Mouse (Mus musculus): ENCODE measurements around the gene Cenpx. TPM values are rescaled to one million over a fixed set of nuclear protein-coding genes. Genes with fewer than 3 reads are reported as not detected.

The Cenpx gene
- polyA plus RNA-seq, 1 experiment from 2014 or later: 21.7 TPM

DNA sequence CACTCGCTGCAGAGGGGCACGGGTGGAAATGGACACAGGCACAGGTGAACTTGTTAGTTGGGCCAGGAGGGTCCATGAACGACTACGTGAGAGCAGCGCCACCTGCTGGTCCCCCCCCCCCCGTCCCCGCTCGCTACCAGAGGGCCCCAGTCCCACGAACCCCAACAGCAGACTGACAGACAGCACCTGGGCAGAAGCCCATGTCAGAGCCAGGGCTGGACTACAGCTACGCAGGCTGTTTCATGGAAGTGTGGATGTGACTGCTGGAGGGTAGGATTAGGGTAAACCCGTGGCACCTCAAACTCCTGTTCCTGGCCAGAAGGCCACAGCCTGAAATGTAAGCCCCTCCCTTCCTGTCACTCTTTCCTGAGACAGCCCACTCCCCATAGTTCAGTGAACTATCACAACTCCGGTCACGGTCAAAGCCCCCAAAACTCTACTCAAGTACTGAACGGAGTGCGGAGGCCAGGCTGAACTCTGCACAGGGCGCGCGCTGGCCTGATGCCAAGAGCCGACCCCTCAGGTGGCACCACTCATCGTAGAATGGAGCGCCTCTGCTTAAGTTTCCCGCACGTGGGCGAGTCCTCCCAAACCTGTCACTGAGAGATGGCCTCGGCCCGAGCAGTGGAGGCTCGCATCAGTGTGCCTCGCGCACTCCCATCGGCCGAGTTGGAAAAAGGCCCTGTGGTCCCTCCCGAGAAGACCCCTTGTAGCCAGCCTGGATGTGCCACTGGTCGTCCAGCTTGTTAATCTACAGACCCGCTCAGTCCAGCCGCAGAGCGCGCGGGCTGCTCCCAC lies 568 bp downstream of the Cenpx start:
- ChIA-PET POLR2A (interaction anchor here (0.9 to 1.3 kb wide), 3 partner anchors 10 to 73 kb away, joined by 3 read pairs; no protein-coding TSS in a partner anchor), CTCF (interaction anchor here (0.8 to 3.9 kb wide), 10 partner anchors 13 to 89 kb away, joined by 3 to 28 read pairs (median 4); no protein-coding TSS in a partner anchor)
- H3K27me3 ChIP-seq: no peaks in the 10 kb centered on the region
- in situ Hi-C loops (cut with MboI; ENCODE audit: low pct_unique_long_range_greater_than_20kb): loop anchor here (5.0 kb wide), 2 partner anchors 56 to 86 kb away; partner anchors contain the start of gene Sirt7
- DNase-seq (ENCODE audit: low read depth, low spot score): peak; percentile 17
- TF ChIP-seq CTCF (IDR thresholded peaks at IDR 0.05): no peak
- ATAC-seq: peak; percentile 8

DNA sequence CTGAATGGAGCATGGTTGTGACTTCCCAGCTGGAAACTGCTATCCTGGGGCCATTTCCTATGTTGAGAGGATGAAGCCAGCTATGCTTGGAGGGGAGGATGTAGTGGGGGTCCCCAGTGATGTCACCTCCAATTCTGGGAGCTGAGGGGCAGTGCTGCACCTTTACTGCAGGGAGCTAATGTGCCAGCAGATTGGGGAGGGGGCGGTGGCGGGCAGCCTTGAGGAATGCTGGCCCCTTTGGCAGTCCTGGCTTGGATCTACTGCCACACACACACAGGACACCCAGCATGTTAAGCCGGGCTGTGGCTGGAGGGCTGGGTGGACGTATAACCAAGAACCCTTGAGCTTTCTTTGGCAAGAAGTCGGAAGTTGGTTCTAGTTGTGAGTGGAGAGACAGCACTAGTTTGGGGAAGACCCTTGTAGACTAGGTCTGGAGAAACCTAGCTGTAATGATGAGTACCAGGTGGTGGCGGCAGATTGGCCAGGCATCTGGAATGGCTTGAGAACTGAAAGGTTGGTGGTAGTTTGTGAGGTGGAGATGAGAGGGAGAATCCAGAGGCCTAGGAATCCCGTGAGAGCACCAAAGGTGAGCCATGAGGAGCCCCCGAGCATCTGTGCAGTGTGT lies 1.4 kb downstream of the Cenpx start:
- in situ Hi-C loops (cut with MboI; ENCODE audit: low pct_unique_long_range_greater_than_20kb): loop anchor here (5.0 kb wide), 2 partner anchors 55 to 85 kb away; partner anchors contain the start of gene Sirt7
- DNase-seq (ENCODE audit: low read depth, low spot score) (no peak), ATAC-seq (no peak)
- ChIA-PET CTCF (interaction anchor here (0.8 to 3.7 kb wide), 6 partner anchors 12 to 64 kb away, joined by 3 to 16 read pairs (median 6); no protein-coding TSS in a partner anchor), POLR2A (interaction anchor here (0.6 to 1.9 kb wide), 6 partner anchors 9 to 130 kb away, joined by 3 to 5 read pairs (median 4); no protein-coding TSS in a partner anchor)
- TF ChIP-seq CTCF (IDR thresholded peaks at IDR 0.05): no peak
- no peaks in the 10 kb centered on the region for H3K27me3 ChIP-seq

DNA sequence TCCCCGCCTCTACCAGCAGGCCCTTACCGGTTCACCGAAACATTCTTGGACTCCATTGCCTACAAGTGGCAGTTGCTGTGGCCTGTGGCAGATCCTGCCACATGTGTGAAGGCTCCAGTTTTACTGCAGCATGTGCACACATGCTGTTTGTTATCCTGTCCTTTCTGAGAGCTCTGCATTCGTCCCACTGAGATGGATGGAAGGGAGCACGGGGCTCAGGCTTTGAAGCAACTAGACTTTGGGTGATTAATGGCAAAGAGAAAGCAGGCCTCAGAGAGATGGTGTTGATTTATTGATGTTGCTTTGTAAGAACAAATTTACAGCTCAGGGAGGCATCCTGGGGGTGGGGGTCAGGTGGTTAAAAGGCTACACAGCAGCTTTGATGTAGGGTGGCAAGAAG lies 2.9 kb downstream of the Cenpx start:
- POLR2A ChIA-PET: interaction anchor here (0.6 to 1.9 kb wide), 6 partner anchors 13 to 331 kb away, joined by 3 to 5 read pairs (median 4); no protein-coding TSS in a partner anchor
- no peaks in the 10 kb centered on the region for H3K27me3 ChIP-seq
- DNase-seq (ENCODE audit: low read depth, low spot score): no peak
- ATAC-seq: no peak
- in situ Hi-C loops (cut with MboI; ENCODE audit: low pct_unique_long_range_greater_than_20kb): loop anchor here (5.0 kb wide), 2 partner anchors 53 to 83 kb away; partner anchors contain the start of gene Sirt7
- CTCF ChIA-PET: interaction anchor here (2.3 to 3.7 kb wide), 2 partner anchors 52 to 66 kb away, joined by 7 to 16 read pairs; no protein-coding TSS in a partner anchor
- TF ChIP-seq CTCF (IDR thresholded peaks at IDR 0.05): no peak

DNA sequence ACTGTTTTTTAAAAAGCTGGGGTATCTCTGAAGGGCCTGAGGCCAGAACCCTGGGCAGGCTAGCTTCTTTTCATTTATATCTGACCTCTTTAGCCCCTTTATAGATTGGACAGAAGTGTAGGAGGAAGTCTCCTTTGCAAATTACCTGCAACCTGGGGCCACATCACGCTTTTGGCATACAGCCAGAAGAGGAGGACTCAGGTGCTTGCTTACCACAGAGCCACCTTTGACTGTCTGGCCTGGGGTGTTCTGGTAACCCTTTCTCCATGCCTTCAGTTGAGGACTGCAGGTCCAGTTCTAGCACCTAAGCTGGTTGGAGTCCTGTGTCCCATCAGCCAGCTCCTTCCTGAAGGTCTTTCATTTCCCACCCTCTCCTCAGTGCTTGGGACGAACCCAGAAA lies 4.0 kb downstream of the Cenpx start:
- in situ Hi-C loops (cut with MboI; ENCODE audit: low pct_unique_long_range_greater_than_20kb): no loop called here
- H3K27me3 ChIP-seq: no peaks in the 10 kb centered on the region
- POLR2A ChIA-PET: interaction anchor here (1.0 kb wide), 1 partner anchor 15 kb away, joined by 4 read pairs; no protein-coding TSS in a partner anchor
- no peak for TF ChIP-seq CTCF (IDR thresholded peaks at IDR 0.05)
- DNase-seq (ENCODE audit: low read depth, low spot score): no peak
- no peak for ATAC-seq
- CTCF ChIA-PET: interaction anchor here (1.6 to 3.7 kb wide), 2 partner anchors 50 to 67 kb away, joined by 6 to 16 read pairs; no protein-coding TSS in a partner anchor

DNA sequence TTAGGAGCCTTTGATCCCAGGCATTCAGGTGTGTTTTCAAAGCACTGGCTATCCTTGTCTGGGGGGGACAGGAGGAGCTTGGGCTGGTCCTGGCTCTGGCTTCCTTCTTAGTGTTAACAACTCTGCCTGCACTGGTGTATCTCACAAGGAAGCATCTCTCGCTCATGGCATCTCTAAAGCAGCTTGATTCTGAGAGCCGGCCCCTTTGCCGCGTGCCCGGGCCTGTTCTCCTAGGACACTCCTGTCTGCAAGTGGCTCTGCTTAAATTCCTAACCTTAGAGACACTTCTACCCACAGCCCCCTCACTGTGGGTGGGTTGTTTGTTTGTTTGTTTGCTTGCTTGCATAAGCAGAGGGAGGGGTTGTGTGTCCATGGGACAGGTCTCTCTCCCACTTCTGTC lies 5.6 kb downstream of the Cenpx start:
- no peak for TF ChIP-seq CTCF (IDR thresholded peaks at IDR 0.05)
- no peaks in the 10 kb centered on the region for H3K27me3 ChIP-seq
- ATAC-seq: no peak
- in situ Hi-C loops (cut with MboI; ENCODE audit: low pct_unique_long_range_greater_than_20kb): no loop called here
- no peak for DNase-seq (ENCODE audit: low read depth, low spot score)
- ChIA-PET POLR2A (no interaction called here), CTCF (interaction anchor here (1.1 kb wide), 1 partner anchor 10 kb away, joined by 3 read pairs; no protein-coding TSS in a partner anchor)

DNA sequence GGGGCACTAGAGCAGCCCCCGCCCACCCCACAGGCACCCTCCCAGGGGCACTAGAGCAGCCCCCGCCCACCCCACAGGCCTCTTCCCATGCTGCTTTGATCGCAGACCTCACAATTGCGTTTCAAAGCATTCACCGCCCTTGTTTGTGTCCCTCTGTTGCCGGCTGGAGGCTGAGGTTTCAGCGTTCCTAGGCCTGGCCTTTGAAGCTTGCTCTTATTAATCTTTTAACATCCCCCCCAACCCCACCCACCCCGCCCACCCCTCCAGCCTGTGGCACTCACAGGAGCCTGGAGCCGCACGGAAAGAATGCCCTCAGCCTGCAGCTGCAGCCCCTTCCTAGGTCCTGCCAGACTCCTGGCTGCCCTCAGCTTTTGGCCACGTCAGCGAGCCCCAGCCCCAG lies 6.3 kb downstream of the Cenpx start:
- ChIA-PET POLR2A (no interaction called here), CTCF (interaction anchor here (1.6 kb wide), 1 partner anchor 10 kb away, joined by 6 read pairs; no protein-coding TSS in a partner anchor)
- H3K27me3 ChIP-seq: no peaks in the 10 kb centered on the region
- DNase-seq (ENCODE audit: low read depth, low spot score) (no peak), ATAC-seq (no peak)
- no peak for TF ChIP-seq CTCF (IDR thresholded peaks at IDR 0.05)
- in situ Hi-C loops (cut with MboI; ENCODE audit: low pct_unique_long_range_greater_than_20kb): no loop called here

DNA sequence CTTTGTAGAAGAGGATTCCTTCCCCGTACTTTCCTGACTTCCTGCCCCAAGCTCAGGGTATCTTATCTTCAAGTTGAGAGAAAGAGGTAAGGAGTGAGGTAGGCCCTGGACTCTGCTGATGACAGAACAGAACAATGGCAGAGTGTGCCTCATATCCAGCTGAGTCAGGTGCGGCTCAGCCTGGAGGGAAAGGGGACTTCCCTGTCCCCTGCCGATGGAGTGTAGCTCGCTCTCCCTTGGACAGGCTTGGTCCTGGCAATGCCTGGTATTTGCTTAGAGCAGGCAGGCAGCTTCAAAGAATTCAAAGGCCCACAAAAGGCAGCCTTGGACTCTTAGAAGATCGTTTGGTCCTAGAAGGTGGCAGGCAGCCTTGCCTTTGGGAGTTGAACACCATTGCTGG lies 7.4 kb downstream of the Cenpx start:
- no peaks in the 10 kb centered on the region for H3K27me3 ChIP-seq
- POLR2A ChIA-PET: no interaction called here
- no peak for TF ChIP-seq CTCF (IDR thresholded peaks at IDR 0.05)
- DNase-seq (ENCODE audit: low read depth, low spot score) (no peak), ATAC-seq (no peak)
- CTCF ChIA-PET: interaction anchor here (0.9 to 1.6 kb wide), 2 partner anchors 8 to 46 kb away, joined by 4 to 6 read pairs; no protein-coding TSS in a partner anchor
- in situ Hi-C loops (cut with MboI; ENCODE audit: low pct_unique_long_range_greater_than_20kb): no loop called here

DNA sequence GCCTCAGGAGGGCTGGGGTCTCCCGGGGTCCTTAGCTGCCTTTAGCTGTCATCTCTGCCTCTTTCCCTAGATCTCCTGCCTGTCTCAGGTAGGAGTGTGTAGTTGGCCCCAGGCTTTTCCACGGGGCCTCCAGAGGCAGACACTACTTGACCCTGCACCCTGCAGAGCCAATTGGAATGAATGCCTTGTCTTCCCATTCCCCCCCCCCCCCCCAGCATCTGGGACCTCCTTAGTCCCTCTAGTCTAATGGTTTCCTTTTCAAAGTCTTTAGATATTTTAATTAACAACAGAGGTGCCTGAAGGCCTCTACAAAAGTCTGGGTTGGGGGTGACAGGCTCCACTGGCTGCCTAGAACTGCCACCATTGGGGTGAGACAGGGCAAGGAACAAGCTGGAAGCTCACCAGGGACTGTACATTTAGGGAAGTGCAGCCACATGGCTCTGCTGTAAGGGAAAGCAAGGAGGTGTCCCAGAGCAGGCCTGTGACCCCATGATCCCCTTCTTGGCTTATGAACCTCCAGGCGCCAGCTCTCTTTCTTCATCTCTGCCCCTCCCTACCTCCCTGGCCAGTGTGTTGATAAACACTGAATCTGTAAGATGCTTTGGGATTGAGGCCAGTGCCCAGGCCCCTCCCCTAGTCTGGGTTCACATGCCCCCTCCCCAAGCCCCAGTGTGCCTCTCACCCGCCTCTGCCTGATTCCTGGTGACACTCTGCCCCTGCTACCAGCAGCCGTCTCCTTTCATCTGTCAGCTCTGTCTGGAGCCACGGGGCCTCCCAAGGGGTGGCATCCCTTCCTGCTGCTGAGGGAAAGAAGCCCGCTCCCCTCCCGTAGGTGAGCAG lies 8.8 kb downstream of the Cenpx start:
- no peak for DNase-seq (ENCODE audit: low read depth, low spot score)
- H3K27me3 ChIP-seq: no peaks in the 10 kb centered on the region
- POLR2A ChIA-PET: interaction anchor here (0.7 kb wide), 1 partner anchor 194 kb away, joined by 3 read pairs; no protein-coding TSS in a partner anchor
- in situ Hi-C loops (cut with MboI; ENCODE audit: low pct_unique_long_range_greater_than_20kb): no loop called here
- ATAC-seq: no peak
- CTCF ChIA-PET: interaction anchor here (3.3 kb wide), 1 partner anchor 72 kb away, joined by 9 read pairs; no protein-coding TSS in a partner anchor
- TF ChIP-seq CTCF (IDR thresholded peaks at IDR 0.05): no peak

DNA sequence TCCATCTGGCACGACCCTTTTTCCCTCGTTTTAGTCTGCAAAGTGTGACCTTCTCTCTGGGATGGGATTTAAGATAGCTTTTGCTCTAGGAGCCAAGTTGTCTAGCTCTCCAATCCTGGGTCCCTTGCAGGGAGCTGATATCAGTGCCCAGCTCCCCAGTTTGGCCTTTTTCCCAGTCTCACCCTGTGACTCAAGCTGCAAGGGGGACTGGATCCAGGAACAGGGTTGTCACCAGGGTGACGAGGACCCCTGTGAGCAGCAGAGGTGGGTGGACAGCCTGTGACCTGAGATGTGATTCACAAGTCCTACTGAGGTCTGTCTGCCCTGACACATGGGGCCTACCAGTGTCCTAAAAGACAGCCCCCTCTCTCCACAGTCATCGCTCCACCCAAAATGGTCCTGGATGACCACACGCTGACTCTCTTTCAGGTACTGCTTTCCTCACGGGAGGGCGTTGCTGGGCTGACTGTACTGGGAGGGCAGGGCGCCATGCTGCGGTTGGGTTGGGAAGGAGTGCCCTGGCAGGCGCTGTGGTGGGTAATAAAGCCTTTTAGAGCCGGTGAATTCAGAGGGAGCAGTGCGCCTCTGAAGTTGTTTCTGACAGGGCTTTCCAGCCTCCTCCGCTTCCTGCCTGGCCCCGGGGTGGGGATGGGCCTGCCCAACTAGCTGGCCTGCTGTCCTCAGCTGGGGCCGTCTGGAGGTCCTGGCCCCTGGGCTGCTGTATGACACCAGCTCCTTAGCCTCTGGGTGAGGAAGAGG lies 9.7 kb downstream of the Cenpx start:
- CTCF ChIA-PET: interaction anchor here (3.3 kb wide), 1 partner anchor 73 kb away, joined by 9 read pairs; no protein-coding TSS in a partner anchor
- in situ Hi-C loops (cut with MboI; ENCODE audit: low pct_unique_long_range_greater_than_20kb): no loop called here
- no peaks in the 10 kb centered on the region for H3K27me3 ChIP-seq
- TF ChIP-seq CTCF (IDR thresholded peaks at IDR 0.05): no peak
- DNase-seq (ENCODE audit: low read depth, low spot score): no peak
- POLR2A ChIA-PET: interaction anchor here (0.8 kb wide), 1 partner anchor 8 kb away, joined by 3 read pairs; no protein-coding TSS in a partner anchor
- no peak for ATAC-seq
